Mouse (Mus musculus) frontal cortex, postnatal 10 days (tissue): ENCODE measurements around the gene Slc35b4.
A peak's percentile ranks its signal among the peaks of the same experiment; 100 is the strongest.

ENCODE experiments used
- DNase-seq, 2 experiments: peaks; one replicate each; pipeline ENCODE4 v3.0.0; 2022; ENCODE audit warnings: low spot score in 2 of 2, mixed read lengths in 1 of 2

Slc35b4 gene

GRCm38 (mm10) chr6:34170844-34171494, 5.9 kb downstream of the Slc35b4 start:
- no peak for DNase-seq

GRCm38 (mm10) chr6:34168834-34169233, 8.1 kb downstream of the Slc35b4 start:
- DNase-seq = no peak

- DNase-seq = no peak
These were observed 13.9 kb downstream of the Slc35b4 start for GRCm38 (mm10) chr6:34163014-34163413.

GRCm38 (mm10) chr6:34162607-34163006, 14.3 kb downstream of the Slc35b4 start:
- DNase-seq = no peak

GRCm38 (mm10) chr6:34161511-34161910, 15.4 kb downstream of the Slc35b4 start:
- no peak for DNase-seq

GRCm38 (mm10) chr6:34160816-34161310, 16.0 kb downstream of the Slc35b4 start:
- no peak for DNase-seq

GRCm38 (mm10) chr6:34159998-34160815, 16.7 kb downstream of the Slc35b4 start:
- DNase-seq = no peak

GRCm38 (mm10) chr6:34156841-34157748, 19.8 kb downstream of the Slc35b4 start:
- DNase-seq = no peak

- no peak for DNase-seq
These were observed 20.9 kb downstream of the Slc35b4 start for GRCm38 (mm10) chr6:34156057-34156456.

GRCm38 (mm10) chr6:34155137-34155804, 21.6 kb downstream of the Slc35b4 start:
- no peak for DNase-seq

GRCm38 (mm10) chr6:34154202-34154601, 22.7 kb downstream of the Slc35b4 start:
- peak; percentile 38 to 52 for DNase-seq

GRCm38 (mm10) chr6:34153069-34154052, 23.6 kb downstream of the Slc35b4 start:
- no peak for DNase-seq

- DNase-seq = no peak
These were observed 27.1 kb downstream of the Slc35b4 start for GRCm38 (mm10) chr6:34149821-34150220.

GRCm38 (mm10) chr6:34149066-34149465, 27.8 kb downstream of the Slc35b4 start:
- DNase-seq = no peak

- no peak for DNase-seq
These were observed 28.3 kb downstream of the Slc35b4 start for GRCm38 (mm10) chr6:34148639-34149038.

GRCm38 (mm10) chr6:34148021-34148420, 28.9 kb downstream of the Slc35b4 start:
- no peak for DNase-seq

- DNase-seq = no peak
These were observed 30.9 kb downstream of the Slc35b4 start for GRCm38 (mm10) chr6:34146042-34146441.

GRCm38 (mm10) chr6:34142931-34143330, 34.0 kb downstream of the Slc35b4 start:
- no peak for DNase-seq

- no peak for DNase-seq
These were observed 38.5 kb downstream of the Slc35b4 start for GRCm38 (mm10) chr6:34138366-34138765.

- no peak for DNase-seq
These were observed 44.5 kb downstream of the Slc35b4 start for GRCm38 (mm10) chr6:34132391-34132790.
